Mouse (Mus musculus): ENCODE data around the gene Col26a1. TPM values are rescaled to one million over a fixed set of nuclear protein-coding genes. Genes with fewer than 3 reads are reported as not detected.

Gene Col26a1
- polyA plus RNA-seq, 1 experiment from 2014 or later, result 16.7 TPM

- ATAC-seq, result no peak
- no peak overlapping the region for H3K9ac ChIP-seq (replicated peaks; ENCODE audit: low read depth, low read length)
- H3K4me2 ChIP-seq (ENCODE audit: low read length), result no peak overlapping the region
- no peak overlapping the region for H3K27ac ChIP-seq (ENCODE audit: low read length)
- no peak overlapping the region for H3K4me3 ChIP-seq (replicated peaks; ENCODE audit: low read length)
- 38% methylated on average over 7 of the region's 7 CpGs for WGBS
- H3K9me3 ChIP-seq (ENCODE audit: control insufficient read depth, low read length), result no peaks in the 10 kb centered on the region
- peaks cover 11% of the 10 kb centered on the region for H3K4me1 ChIP-seq (replicated peaks; ENCODE audit: control insufficient read depth, insufficient read depth, low read length)
- H3K27me3 ChIP-seq (replicated peaks; ENCODE audit: control insufficient read depth, insufficient read depth, low read length), result peaks cover 12% of the 10 kb centered on the region
- no peaks in the 10 kb centered on the region for H3K36me3 ChIP-seq (ENCODE audit: control insufficient read depth, insufficient read depth)
Measured at GRCm38 (mm10) chr5:136886957-136887356, 3.9 kb upstream of the Col26a1 start.

GRCm38 (mm10) chr5:136882055-136882787 lies 788 bp downstream of the Col26a1 start:
- Histone ChIP-seq H3K27me3 (replicated peaks; ENCODE audit: control insufficient read depth, insufficient read depth, low read length) (peaks cover 20% of the 10 kb centered on the region), H3K4me3 (replicated peaks; ENCODE audit: low read length) (peak overlapping the region; percentile 56), H3K9me3 (ENCODE audit: control insufficient read depth, low read length) (no peaks in the 10 kb centered on the region), H3K4me1 (replicated peaks; ENCODE audit: control insufficient read depth, insufficient read depth, low read length) (peaks cover 17% of the 10 kb centered on the region), H3K4me2 (ENCODE audit: low read length) (peak overlapping the region; percentile 78), H3K9ac (replicated peaks; ENCODE audit: low read depth, low read length) (peak overlapping the region; percentile 60), H3K36me3 (ENCODE audit: control insufficient read depth, insufficient read depth) (no peaks in the 10 kb centered on the region), H3K27ac (ENCODE audit: low read length) (no peak overlapping the region)
- no peak for ATAC-seq
- WGBS, result 1% methylated on average over 47 of the region's 47 CpGs

- ATAC-seq, result peak; percentile 76; the same call in 1 of the 2 replicates
- peak overlapping the region; percentile 60 for H3K9ac ChIP-seq (replicated peaks; ENCODE audit: low read depth, low read length)
- no peaks in the 10 kb centered on the region for H3K36me3 ChIP-seq (ENCODE audit: control insufficient read depth, insufficient read depth)
- H3K27me3 ChIP-seq (replicated peaks; ENCODE audit: control insufficient read depth, insufficient read depth, low read length), result peaks cover 20% of the 10 kb centered on the region
- H3K9me3 ChIP-seq (ENCODE audit: control insufficient read depth, low read length), result no peaks in the 10 kb centered on the region
- H3K4me1 ChIP-seq (replicated peaks; ENCODE audit: control insufficient read depth, insufficient read depth, low read length), result peaks cover 17% of the 10 kb centered on the region
- H3K4me3 ChIP-seq (replicated peaks; ENCODE audit: low read length), result peak overlapping the region; percentile 56
- no peak overlapping the region for H3K27ac ChIP-seq (ENCODE audit: low read length)
- H3K4me2 ChIP-seq (ENCODE audit: low read length), result peak overlapping the region; percentile 78
- WGBS, result 5% methylated on average over 39 of the region's 39 CpGs
Measured at GRCm38 (mm10) chr5:136881380-136882009, 1.5 kb downstream of the Col26a1 start.

- Histone ChIP-seq H3K4me2 (ENCODE audit: low read length) (no peak overlapping the region), H3K4me1 (replicated peaks; ENCODE audit: control insufficient read depth, insufficient read depth, low read length) (peaks cover 17% of the 10 kb centered on the region), H3K36me3 (ENCODE audit: control insufficient read depth, insufficient read depth) (no peaks in the 10 kb centered on the region), H3K27ac (ENCODE audit: low read length) (no peak overlapping the region), H3K9ac (replicated peaks; ENCODE audit: low read depth, low read length) (no peak overlapping the region), H3K27me3 (replicated peaks; ENCODE audit: control insufficient read depth, insufficient read depth, low read length) (peaks cover 20% of the 10 kb centered on the region), H3K4me3 (replicated peaks; ENCODE audit: low read length) (no peak overlapping the region), H3K9me3 (ENCODE audit: control insufficient read depth, low read length) (no peaks in the 10 kb centered on the region)
- no peak for ATAC-seq
- WGBS, result 95% methylated on average over 8 of the region's 8 CpGs
Measured at GRCm38 (mm10) chr5:136880101-136880500, 2.9 kb downstream of the Col26a1 start.

- H3K4me2 ChIP-seq (ENCODE audit: low read length), result no peak overlapping the region
- no peak overlapping the region for H3K4me3 ChIP-seq (replicated peaks; ENCODE audit: low read length)
- no peaks in the 10 kb centered on the region for H3K9me3 ChIP-seq (ENCODE audit: control insufficient read depth, low read length)
- 74% methylated on average over 10 of the region's 10 CpGs for WGBS
- H3K36me3 ChIP-seq (ENCODE audit: control insufficient read depth, insufficient read depth), result no peaks in the 10 kb centered on the region
- no peaks in the 10 kb centered on the region for H3K27me3 ChIP-seq (replicated peaks; ENCODE audit: control insufficient read depth, insufficient read depth, low read length)
- H3K9ac ChIP-seq (replicated peaks; ENCODE audit: low read depth, low read length), result no peak overlapping the region
- no peak for ATAC-seq
- H3K4me1 ChIP-seq (replicated peaks; ENCODE audit: control insufficient read depth, insufficient read depth, low read length), result no peaks in the 10 kb centered on the region
- H3K27ac ChIP-seq (ENCODE audit: low read length), result no peak overlapping the region
Measured at GRCm38 (mm10) chr5:136874271-136874670, 8.7 kb downstream of the Col26a1 start.

GRCm38 (mm10) chr5:136872417-136872816 lies 10.6 kb downstream of the Col26a1 start:
- H3K4me1 ChIP-seq (replicated peaks; ENCODE audit: control insufficient read depth, insufficient read depth, low read length), result no peaks in the 10 kb centered on the region
- H3K9me3 ChIP-seq (ENCODE audit: control insufficient read depth, low read length), result no peaks in the 10 kb centered on the region
- no peaks in the 10 kb centered on the region for H3K27me3 ChIP-seq (replicated peaks; ENCODE audit: control insufficient read depth, insufficient read depth, low read length)
- no peak for ATAC-seq
- H3K36me3 ChIP-seq (ENCODE audit: control insufficient read depth, insufficient read depth), result no peaks in the 10 kb centered on the region
- 88% methylated on average over 8 of the region's 8 CpGs for WGBS
- no peak overlapping the region for H3K4me3 ChIP-seq (replicated peaks; ENCODE audit: low read length)
- no peak overlapping the region for H3K27ac ChIP-seq (ENCODE audit: low read length)
- H3K9ac ChIP-seq (replicated peaks; ENCODE audit: low read depth, low read length), result no peak overlapping the region
- no peak overlapping the region for H3K4me2 ChIP-seq (ENCODE audit: low read length)

GRCm38 (mm10) chr5:136869451-136870114 lies 13.4 kb downstream of the Col26a1 start:
- WGBS, result 74% methylated on average over 10 of the region's 10 CpGs
- no peak overlapping the region for H3K4me3 ChIP-seq (replicated peaks; ENCODE audit: low read length)
- H3K27me3 ChIP-seq (replicated peaks; ENCODE audit: control insufficient read depth, insufficient read depth, low read length), result no peaks in the 10 kb centered on the region
- H3K9me3 ChIP-seq (ENCODE audit: control insufficient read depth, low read length), result no peaks in the 10 kb centered on the region
- H3K4me1 ChIP-seq (replicated peaks; ENCODE audit: control insufficient read depth, insufficient read depth, low read length), result no peaks in the 10 kb centered on the region
- no peaks in the 10 kb centered on the region for H3K36me3 ChIP-seq (ENCODE audit: control insufficient read depth, insufficient read depth)
- H3K4me2 ChIP-seq (ENCODE audit: low read length), result no peak overlapping the region
- no peak for ATAC-seq
- no peak overlapping the region for H3K9ac ChIP-seq (replicated peaks; ENCODE audit: low read depth, low read length)
- H3K27ac ChIP-seq (ENCODE audit: low read length), result no peak overlapping the region

GRCm38 (mm10) chr5:136867706-136868105 lies 15.3 kb downstream of the Col26a1 start:
- no peak overlapping the region for H3K4me2 ChIP-seq (ENCODE audit: low read length)
- no peak overlapping the region for H3K27ac ChIP-seq (ENCODE audit: low read length)
- no peaks in the 10 kb centered on the region for H3K9me3 ChIP-seq (ENCODE audit: control insufficient read depth, low read length)
- WGBS, result 89% methylated on average over 5 of the region's 5 CpGs
- H3K27me3 ChIP-seq (replicated peaks; ENCODE audit: control insufficient read depth, insufficient read depth, low read length), result no peaks in the 10 kb centered on the region
- H3K4me1 ChIP-seq (replicated peaks; ENCODE audit: control insufficient read depth, insufficient read depth, low read length), result peaks cover 10% of the 10 kb centered on the region
- ATAC-seq, result no peak
- no peaks in the 10 kb centered on the region for H3K36me3 ChIP-seq (ENCODE audit: control insufficient read depth, insufficient read depth)
- H3K9ac ChIP-seq (replicated peaks; ENCODE audit: low read depth, low read length), result no peak overlapping the region
- H3K4me3 ChIP-seq (replicated peaks; ENCODE audit: low read length), result no peak overlapping the region

GRCm38 (mm10) chr5:136863961-136864674 lies 18.9 kb downstream of the Col26a1 start:
- Histone ChIP-seq H3K27ac (ENCODE audit: low read length) (peak overlapping the region; percentile 3), H3K4me1 (replicated peaks; ENCODE audit: control insufficient read depth, insufficient read depth, low read length) (peaks cover 14% of the 10 kb centered on the region), H3K9me3 (ENCODE audit: control insufficient read depth, low read length) (no peaks in the 10 kb centered on the region), H3K4me3 (replicated peaks; ENCODE audit: low read length) (no peak overlapping the region), H3K36me3 (ENCODE audit: control insufficient read depth, insufficient read depth) (no peaks in the 10 kb centered on the region), H3K4me2 (ENCODE audit: low read length) (peak overlapping the region; percentile 9; the same call in 1 of the 2 replicates), H3K27me3 (replicated peaks; ENCODE audit: control insufficient read depth, insufficient read depth, low read length) (no peaks in the 10 kb centered on the region), H3K9ac (replicated peaks; ENCODE audit: low read depth, low read length) (0 out of 2 replicates have a peak overlapping the region, but pooled peaks have one; percentile 25)
- peak; percentile 67 for ATAC-seq
- 27% methylated on average over 14 of the region's 14 CpGs for WGBS

Data from forebrain, embryonic 16.5 days (tissue).